Mouse (Mus musculus) v-Abl transformed pro-B cells (cell line): ENCODE measurements around the gene Hspa4l.

ENCODE experiments used
- in situ Hi-C, 2 experiments: fragments of 400-800 bp; cut with MboI; formaldehyde crosslinking; loops; one replicate each; pipeline ENCODE4 v1.15.1; 2025; ENCODE audit not compliant: unreplicated experiment in 2 of 2

Gene Hspa4l

DNA sequence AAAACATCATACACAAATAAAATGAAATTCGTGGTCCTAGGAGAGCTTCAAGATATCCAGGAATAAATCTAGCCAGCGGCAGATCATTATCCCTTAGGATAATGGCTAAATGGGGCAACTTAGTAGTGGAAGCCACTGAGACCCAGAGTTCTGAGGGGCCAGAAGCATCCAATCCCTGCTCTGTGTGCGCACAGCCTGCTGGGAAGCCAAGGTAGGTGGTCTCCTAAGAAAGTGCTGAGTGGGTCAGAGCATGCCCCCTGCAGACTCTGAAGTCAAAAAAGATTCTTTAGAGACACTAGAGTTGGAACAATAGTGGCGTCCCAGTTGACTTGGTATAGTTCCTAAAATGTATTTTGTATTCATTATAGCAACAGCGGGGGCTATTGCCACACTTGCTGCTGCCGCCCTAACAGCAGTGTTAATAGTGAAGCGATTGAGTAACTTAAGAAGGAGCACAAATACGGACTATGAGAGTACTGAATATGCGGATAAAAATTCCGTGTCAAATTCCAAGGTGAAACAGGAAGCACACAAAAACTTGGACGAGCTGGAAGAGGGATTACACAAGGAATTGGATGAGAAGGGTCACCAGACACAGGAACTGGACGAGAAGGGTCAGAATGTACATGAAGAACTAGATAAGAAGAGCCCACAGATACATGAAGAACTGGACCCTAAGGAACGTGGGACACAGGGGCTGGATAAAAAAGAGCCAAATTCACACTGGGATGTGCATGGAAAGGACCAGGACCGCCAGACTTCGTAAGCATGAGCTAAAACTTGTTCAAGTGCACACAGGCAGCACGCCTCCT, at the start of gene Hspa4l:
Hspa4l (plus strand) TSS at position 472 of the 812 bp plus-strand sequence.
- in situ Hi-C loops = no loop called here

DNA sequence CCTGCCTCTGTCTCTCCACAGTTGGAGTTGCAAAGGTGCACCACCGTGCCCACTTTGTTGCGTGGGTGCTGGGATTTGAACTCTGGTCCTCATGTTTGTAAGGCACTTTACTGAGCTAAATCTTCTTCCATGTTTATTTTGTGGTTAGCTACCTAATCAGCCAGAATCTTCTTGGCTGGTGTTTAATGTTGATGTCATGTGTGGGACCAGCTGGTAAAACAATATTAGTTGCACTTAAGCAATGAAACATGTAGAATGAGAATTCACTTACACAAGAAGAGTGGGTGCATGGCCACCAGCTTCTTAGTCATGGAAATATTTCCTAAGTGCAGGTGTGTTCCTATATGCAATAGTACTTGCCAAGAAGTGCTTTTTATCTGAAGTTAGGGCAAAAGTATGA, 49.1 kb upstream of the Hspa4l start:
- in situ Hi-C loops = no loop called here

DNA sequence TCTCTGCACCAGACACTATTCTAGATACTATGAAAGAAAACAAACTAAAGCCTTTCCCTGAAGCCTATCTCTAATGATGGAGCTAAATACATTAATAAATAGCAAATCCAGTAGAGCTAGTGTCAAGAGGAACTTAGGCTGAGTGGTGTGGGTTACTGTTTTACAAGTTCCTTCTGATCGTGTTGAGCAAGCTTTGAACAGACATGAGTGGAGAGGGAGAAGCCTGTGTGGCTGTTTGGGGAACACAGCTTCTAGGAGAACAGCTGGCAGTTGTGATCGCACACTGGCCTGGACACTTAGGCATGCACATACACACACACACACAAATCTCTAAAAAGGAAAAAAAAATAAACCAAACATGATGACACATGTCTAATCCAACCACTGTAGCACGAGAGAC, 45.5 kb upstream of the Hspa4l start:
- in situ Hi-C loops = no loop called here

DNA sequence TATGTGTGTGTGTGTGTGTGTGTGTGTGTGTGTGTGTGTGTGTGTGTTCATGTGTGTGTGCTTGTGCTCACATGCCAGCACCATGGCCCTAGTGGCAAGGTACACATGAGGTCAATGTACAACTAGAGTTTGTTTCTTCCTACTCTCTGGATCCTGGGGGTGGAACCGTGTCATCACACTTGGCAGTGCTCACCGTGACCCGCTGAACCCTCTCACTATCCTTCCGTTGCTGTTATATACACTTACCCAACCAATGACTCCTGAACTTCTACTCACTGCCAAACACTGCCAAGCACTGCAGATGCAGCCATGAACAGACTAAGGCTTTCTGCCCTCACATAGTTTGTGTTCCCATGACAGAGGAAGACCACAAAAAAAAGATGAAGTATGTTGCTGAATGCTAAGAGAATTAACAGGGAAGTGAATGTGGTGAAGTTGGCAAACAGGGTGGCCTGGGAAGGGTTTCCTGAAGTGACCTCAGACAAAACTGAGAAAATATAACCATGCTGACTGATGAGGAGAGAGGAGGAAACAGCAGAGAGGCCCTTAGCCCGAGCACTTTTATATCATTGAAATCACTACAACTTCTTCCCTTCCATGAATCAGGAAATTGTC, 39.4 kb upstream of the Hspa4l start:
- in situ Hi-C loops = no loop called here

DNA sequence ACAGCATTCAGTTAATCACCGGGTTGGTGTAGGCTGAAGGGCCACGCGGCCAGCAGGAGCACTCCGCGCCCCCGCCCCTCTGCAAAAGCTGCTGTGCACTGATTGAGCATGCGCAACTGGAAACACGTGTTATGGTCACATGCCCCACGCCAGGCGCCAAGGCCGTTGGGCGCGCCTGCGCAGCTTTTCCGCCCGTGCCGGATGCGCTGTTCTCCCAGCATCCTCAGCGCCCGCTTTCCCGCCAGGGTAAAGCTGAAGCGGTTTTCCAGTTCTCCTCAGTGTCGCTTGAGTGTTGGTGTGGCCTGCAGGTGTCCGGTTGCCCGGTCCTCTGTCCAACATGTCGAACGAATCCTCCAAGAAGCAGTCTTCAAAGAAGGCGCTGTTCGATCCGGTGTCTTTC, 35.6 kb upstream of the Hspa4l start, which contains the start of gene Slc25a31:
Slc25a31 (plus strand) TSS at position 201 of the 400 bp plus-strand sequence.
- in situ Hi-C loops = no loop called here

DNA sequence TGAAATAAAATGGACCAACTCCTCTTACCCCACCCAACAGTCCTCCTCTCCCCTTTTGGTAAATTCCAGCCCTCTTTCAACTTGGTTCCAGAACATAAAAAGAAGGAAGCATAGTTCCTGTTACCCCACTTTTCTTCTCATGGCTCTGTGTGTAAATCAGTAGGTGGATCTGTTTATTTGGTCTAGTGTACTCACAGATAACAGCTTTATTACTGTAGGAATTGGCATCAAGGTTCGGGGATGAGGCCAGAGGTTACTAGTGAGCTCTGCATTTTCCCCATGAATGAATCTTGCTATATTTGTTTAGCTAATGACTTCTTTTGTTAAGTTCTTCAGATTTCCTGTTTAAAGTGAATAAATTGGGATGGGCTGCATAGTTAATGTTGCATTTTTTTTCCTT, 28.2 kb upstream of the Hspa4l start:
- in situ Hi-C loops = no loop called here

DNA sequence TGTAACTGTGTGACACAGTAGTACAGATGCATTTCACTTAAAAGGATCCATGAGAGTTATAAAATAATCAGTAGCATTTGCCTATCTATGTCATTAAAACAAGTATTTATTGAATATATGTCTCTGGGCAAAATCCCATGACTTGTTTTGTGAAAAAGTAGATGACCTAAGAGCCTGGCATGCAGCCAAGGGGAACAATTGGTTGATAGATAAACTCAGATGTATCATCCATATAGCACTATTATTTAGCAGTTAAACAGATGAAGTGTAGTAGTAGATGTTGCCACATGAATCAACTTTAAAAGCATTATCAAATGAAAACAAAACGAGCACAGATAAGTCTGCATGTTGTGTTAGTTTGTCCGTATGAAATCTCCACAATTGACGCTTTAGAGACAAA, 25.3 kb upstream of the Hspa4l start:
- in situ Hi-C loops = no loop called here

DNA sequence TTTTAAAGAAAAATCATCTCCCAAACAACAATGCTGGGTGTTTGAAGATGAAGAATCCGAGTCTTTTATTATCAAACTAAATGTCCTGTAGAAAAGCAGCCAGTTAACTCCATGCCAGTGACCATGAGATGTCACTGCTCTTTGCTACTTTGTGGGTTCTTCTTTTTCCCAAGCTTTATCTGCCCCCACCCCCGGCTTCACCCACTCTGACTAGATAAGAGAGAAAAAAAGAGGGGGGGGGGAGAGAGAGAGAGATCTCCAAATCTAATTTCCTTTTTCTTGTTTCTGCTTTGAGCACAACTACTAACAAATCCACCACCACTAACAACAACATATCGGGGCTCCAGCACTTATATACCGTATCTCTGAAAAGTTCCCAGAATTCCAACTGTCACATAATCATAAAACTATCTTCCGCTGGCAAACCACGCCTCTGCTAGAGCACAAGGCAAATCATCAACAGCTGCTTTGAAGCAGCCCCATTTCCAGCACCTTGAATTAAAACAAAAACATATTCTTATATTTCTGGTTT, 5.8 kb upstream of the Hspa4l start:
- in situ Hi-C loops = no loop called here

DNA sequence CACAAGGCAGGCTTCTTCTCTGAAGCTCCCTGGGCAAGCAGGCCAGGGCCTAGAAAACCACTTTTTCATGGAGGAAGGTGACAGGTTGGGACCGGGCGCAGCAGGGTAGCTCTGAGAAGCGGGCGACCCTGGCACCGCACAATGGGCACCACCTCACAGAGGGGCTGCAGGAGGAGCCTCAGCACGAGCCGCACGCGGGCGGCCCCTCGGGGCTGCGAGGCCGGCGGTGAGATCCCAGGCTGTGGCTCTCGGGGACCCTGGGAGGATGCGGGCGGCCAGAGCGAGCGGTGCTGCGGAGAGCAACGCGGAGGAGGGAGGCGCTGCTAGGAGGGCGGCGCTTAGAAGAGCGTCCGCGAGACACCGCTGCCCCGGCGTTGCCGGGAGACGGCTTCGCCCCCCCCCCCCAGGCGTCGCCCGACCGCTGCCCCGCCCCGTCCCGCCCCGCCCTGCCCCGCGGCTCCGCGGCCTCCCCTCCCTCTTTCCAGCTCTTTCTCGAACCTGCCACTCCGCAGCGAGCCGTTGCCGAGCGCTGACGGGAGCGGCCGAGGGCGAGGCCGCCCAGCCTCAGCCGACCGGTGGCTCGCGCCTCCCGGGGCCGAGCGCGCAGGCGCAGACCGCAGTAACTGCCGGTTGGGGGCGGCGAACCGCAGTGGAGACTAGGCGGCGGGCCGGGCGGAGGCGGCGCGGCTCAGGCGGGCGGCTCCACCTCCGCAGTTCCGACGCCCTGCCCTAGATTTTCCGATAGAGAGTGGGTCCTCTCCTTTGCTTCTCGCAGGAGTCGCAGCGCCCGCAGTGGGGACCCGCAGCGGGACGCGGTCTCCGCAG, 753 bp downstream of the Hspa4l start:
- in situ Hi-C loops = no loop called here

DNA sequence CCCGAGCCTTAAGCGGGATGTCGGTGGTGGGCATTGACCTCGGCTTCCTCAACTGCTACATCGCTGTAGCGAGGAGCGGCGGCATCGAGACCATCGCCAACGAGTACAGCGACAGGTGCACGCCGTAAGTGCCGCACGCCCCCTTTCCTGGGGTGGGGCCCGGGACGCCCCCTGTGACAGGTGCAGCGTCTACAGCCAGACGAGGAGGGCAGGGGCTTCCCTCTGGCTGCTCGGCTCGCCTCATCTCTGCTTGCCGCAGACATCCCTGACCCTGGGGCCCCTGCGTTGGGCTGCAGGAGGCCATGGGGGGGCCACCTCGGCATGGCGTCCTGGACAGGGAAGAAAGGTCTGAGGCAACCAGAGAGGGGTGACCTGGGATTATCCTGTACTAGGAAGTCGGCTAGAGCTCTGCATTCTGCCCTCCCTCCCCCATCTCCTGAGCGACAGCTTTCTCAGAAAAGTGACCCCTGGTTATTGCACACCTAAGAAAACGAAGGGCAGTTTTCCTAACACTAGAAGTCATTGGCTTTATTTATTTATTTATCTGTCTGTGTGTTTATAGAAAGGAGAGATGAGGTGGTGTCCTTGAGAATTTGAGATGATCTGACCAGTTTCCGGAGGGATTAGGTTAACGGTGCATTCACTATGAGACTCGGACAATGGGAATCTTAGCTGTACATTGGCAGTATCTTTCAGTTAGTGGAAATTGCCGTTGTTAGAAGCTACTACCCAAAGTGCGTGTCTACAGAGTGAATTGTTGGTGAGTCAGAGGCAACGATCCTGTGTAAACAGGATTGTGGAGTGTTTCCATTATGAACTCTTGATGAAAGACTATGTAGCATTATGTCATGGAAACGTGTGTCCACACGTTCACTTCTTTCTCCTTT, 1.6 kb downstream of the Hspa4l start:
- in situ Hi-C loops = no loop called here

DNA sequence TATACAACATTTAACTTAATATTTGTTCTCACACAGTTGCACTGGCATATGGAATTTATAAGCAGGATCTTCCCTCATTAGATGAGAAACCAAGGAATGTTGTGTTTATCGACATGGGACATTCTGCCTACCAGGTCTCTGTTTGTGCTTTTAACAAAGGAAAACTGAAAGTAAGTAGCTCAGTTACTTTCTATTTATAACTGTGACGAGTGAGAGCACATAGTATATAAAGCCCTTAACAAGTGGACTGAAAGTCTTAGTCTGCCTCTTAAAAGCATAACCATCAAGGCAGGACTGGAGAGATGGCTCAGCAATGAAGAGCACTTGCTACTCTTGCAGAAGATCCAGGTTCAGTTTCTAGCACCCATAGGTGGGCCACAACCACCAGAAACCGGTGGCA, 16.5 kb downstream of the Hspa4l start:
- in situ Hi-C loops = no loop called here

DNA sequence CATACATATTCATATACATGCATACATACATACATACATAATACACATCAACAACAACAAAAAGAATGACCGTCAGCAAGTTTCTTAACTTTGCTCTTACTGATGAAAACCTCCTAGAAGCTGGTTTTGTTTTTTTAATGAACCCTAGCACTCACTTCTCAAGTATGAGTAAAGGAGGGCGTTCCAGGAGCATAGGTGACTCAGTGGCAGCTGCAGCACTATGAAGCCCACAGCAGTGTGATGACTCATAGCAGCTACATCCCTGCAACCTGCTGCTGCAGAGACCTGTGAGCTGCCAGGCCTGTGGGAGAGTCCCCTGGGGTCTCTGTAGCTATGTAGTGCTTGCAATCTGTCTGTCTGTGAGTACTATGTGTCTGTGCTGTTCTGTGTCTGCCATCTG, 17.0 kb downstream of the Hspa4l start:
- in situ Hi-C loops = no loop called here

DNA sequence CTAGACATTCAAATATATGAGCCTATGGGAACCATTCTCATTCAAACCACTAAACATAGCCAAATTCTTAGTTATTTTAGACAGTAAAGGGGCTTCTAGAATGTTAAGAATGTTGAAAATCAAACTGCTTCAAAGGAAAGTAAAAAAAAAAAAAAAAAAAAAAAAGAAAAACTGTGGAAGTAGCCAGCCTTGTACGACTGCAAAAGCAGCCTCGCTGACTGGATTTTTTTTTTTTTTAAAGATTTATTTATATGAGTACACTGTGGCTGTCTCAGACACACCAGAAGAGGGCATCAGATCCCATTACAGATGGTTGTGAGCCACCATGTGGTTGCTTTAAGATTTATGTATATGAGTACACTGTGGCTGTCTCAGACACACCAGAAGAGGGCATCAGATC, 49.5 kb downstream of the Hspa4l start:
- in situ Hi-C loops = loop anchor here (10.0 to 25.0 kb wide), 3 partner anchors 161 to 769 kb away; partner anchors contain the start of gene Jade1 (in 1 of the 2)

DNA sequence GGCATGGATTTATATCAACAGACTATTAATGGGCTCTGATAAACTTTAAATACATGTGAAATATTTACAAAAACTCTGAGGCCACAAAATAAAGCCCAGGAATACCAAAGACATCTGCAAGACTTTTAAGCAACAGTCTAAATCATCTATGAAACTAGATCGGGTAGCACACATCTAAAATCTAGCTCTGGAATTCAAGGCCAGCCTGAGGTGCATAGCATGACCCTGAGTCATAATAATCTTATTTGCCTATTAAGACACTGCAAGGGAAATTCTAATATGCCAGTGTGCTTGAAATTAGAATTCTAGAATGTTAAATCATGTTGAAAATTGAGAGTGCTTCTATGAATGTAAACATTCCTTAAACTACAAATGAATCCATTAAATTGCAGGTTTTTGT, 53.8 kb downstream of the Hspa4l start:
- in situ Hi-C loops = loop anchor here (5.0 to 25.0 kb wide), 6 partner anchors 94 to 764 kb away; partner anchors contain the start of gene Jade1 (in 1 of the 2)

DNA sequence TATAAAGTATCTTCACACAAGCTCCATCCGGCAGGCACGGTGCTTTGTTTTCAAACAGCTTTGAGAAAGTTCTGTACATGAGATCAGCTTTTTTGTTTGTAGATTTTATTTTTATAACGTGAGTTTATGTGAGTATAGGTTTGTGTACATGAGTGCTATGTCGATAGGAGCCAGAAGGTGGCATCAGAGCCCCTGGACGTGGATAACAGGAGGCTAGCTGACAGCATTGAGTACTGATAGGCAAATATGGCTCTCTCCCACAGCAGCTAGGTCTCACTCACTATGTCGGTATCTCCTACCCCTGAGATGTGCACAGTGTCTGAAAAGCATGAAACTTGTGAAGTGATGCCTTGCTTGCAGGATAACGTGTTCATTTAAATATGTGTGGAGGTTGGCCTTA, 54.2 kb downstream of the Hspa4l start:
- in situ Hi-C loops = loop anchor here (5.0 to 25.0 kb wide), 6 partner anchors 94 to 764 kb away; partner anchors contain the start of gene Jade1 (in 1 of the 2)

DNA sequence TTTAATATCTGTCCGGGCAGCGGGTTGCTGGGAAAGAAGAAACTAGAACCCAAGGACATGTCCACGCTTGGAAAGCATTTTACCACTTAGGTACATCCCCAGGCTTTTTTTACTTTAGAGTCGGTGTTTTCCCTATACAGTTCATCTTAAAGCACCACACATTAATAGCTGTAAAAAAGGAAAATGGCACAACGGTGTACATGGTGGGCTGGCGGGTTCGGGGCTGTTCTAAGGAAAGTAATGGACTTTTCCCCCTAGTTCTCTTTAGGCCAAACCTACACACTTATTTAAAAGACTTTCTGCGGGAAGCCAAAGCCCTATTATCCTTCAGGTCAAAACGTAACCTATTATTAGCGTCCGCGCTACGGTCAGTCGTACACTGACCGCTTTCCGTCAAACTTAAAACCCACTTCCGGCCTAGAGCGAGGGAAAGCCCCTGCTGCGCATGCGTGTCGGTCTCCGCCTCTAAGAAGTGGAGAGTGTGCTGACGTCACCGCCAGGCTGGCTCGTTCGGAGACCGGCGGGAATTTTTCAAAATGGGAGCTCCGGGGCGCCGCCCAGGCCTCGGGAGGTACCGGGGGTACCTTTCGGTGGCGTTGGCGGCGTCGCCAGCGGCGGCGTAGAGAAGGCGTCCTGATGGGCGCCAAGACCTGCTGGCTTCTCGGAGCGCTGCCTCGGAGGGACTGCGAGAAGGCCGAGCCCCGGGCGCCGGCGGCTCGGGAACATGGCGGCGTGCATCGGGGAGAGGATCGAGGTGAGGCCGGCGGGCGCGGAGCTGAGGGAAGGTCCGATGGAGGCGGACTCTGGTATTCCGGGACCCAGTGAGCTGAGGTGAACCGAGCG, 55.5 kb downstream of the Hspa4l start, which contains the start of gene Plk4:
Plk4 (plus strand) TSS at position 490 of the 843 bp plus-strand sequence.
- in situ Hi-C loops = loop anchor here (5.0 to 25.0 kb wide), 8 partner anchors 43 to 938 kb away; partner anchors contain the start of genes Jade1 (in 2 of the 2), D3Ertd751e (in 1 of the 2) and Sclt1 (in 1 of the 2)

DNA sequence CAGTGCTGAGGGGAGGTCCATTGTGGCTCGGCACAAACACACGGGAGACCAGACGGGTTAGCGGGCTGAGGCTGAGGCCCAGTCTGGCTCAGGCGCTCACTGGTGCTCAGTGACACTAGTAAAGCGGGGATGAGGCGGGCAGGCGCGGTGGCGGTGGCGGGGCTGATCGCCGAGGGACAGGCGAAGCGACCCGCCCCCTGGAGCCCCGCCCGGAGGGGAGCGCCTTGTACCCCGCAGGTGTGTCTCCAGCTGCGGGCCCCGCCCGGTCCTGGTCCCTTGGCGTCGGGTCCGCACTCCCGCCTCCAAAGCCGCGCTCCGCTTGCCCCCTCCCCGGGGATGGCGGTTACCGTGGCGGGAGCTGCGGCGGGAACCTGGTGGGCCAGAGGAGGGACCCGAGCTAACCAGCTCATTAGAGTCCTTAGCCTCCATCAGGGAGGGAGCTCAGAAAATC, 56.1 kb downstream of the Hspa4l start:
- in situ Hi-C loops = loop anchor here (5.0 to 25.0 kb wide), 3 partner anchors 42 to 937 kb away; partner anchors contain the start of genes D3Ertd751e (in 1 of the 2), Jade1 (in 1 of the 2) and Sclt1 (in 1 of the 2)

DNA sequence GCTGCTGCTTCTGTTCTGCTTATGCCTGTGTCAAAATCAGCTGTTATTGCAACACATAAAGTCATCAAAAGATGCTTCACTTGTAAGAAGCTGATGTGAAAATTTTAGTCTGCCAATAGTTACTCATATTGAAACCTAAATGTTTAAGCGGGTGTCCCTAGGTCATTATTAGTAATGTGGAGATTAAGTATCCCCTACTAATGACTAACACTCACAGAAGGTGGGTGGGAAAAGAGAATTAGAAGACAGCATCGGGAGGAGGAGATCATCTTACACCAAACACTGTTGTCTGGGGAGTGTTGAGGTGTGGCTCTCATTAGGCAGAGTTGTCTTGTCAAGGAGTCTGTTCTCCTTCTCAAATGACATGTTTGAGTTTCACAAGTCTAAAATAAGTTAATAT, 62.6 kb downstream of the Hspa4l start:
- in situ Hi-C loops = loop anchor here (25.0 kb wide), 2 partner anchors 755 to 930 kb away; partner anchors contain the start of genes D3Ertd751e (in 1 of the 2), Jade1 (in 1 of the 2) and Sclt1 (in 1 of the 2)
